Mouse (Mus musculus): Measurements from ENCODE around the gene Eipr1. TPM values are rescaled to one million over a fixed set of nuclear protein-coding genes. Genes with fewer than 3 reads are reported as not detected.

Eipr1 gene
- polyA plus RNA-seq, 1 experiment = 4.5 TPM

GRCm38 (mm10) chr12:28786310-28786709 is 34.7 kb downstream of the Eipr1 start:
- TF ChIP-seq GATA1 (IDR thresholded peaks at IDR 0.05; ENCODE audit: low read length) = no peak
- TF ChIP-seq TAL1 (IDR thresholded peaks at IDR 0.05; ENCODE audit: low read length) = no peak

GRCm38 (mm10) chr12:28792613-28793012 is 41.0 kb downstream of the Eipr1 start:
- Histone ChIP-seq H3K27me3 (ENCODE audit: control insufficient read depth) (no peaks in the 10 kb centered on the region), H3K36me3 (ENCODE audit: control insufficient read depth) (no peaks in the 10 kb centered on the region), H3K4me3 (replicated peaks) (no peak overlapping the region), H3K9me3 (ENCODE audit: control insufficient read depth, low read length) (no peaks in the 10 kb centered on the region), H3K4me1 (ENCODE audit: control insufficient read depth) (peaks cover 8% of the 10 kb centered on the region)
- TF ChIP-seq TAL1 (IDR thresholded peaks at IDR 0.05; ENCODE audit: low read length) (no peak), GATA1 (IDR thresholded peaks at IDR 0.05; ENCODE audit: low read length) (no peak)

More at GRCm38 (mm10) chr12:28786310-28786709, 34.7 kb downstream of the Eipr1 start:
- H3K27me3 ChIP-seq (ENCODE audit: control insufficient read depth) = no peaks in the 10 kb centered on the region
- no peaks in the 10 kb centered on the region for H3K9me3 ChIP-seq (ENCODE audit: control insufficient read depth, low read length)
- peaks cover 11% of the 10 kb centered on the region for H3K4me1 ChIP-seq (ENCODE audit: control insufficient read depth)
- H3K36me3 ChIP-seq (ENCODE audit: control insufficient read depth) = no peaks in the 10 kb centered on the region
- H3K4me3 ChIP-seq (replicated peaks) = no peak overlapping the region

GRCm38 (mm10) chr12:28793715-28794114 is 42.1 kb downstream of the Eipr1 start:
- Histone ChIP-seq H3K27me3 (ENCODE audit: control insufficient read depth) (no peaks in the 10 kb centered on the region), H3K4me3 (replicated peaks) (no peak overlapping the region), H3K9me3 (ENCODE audit: control insufficient read depth, low read length) (no peaks in the 10 kb centered on the region), H3K36me3 (ENCODE audit: control insufficient read depth) (no peaks in the 10 kb centered on the region), H3K4me1 (ENCODE audit: control insufficient read depth) (peaks cover 8% of the 10 kb centered on the region)
- TF ChIP-seq TAL1 (IDR thresholded peaks at IDR 0.05; ENCODE audit: low read length) = no peak
- TF ChIP-seq GATA1 (IDR thresholded peaks at IDR 0.05; ENCODE audit: low read length) = no peak

GRCm38 (mm10) chr12:28795041-28795440 is 43.4 kb downstream of the Eipr1 start:
- no peaks in the 10 kb centered on the region for H3K36me3 ChIP-seq (ENCODE audit: control insufficient read depth)
- no peak overlapping the region for H3K4me3 ChIP-seq (replicated peaks)
- H3K27me3 ChIP-seq (ENCODE audit: control insufficient read depth) = no peaks in the 10 kb centered on the region
- H3K9me3 ChIP-seq (ENCODE audit: control insufficient read depth, low read length) = no peaks in the 10 kb centered on the region
- TF ChIP-seq GATA1 (IDR thresholded peaks at IDR 0.05; ENCODE audit: low read length) = no peak
- TF ChIP-seq TAL1 (IDR thresholded peaks at IDR 0.05; ENCODE audit: low read length) = no peak
- H3K4me1 ChIP-seq (ENCODE audit: control insufficient read depth) = peaks cover 13% of the 10 kb centered on the region

GRCm38 (mm10) chr12:28796881-28797420 is 45.3 kb downstream of the Eipr1 start:
- Histone ChIP-seq H3K4me3 (replicated peaks) (no peak overlapping the region), H3K9me3 (ENCODE audit: control insufficient read depth, low read length) (no peaks in the 10 kb centered on the region), H3K27me3 (ENCODE audit: control insufficient read depth) (no peaks in the 10 kb centered on the region), H3K4me1 (ENCODE audit: control insufficient read depth) (peaks cover 28% of the 10 kb centered on the region), H3K36me3 (ENCODE audit: control insufficient read depth) (peaks cover 2% of the 10 kb centered on the region; the same call in 1 of the 2 replicates)
- no peak for TF ChIP-seq GATA1 (IDR thresholded peaks at IDR 0.05; ENCODE audit: low read length)
- TF ChIP-seq TAL1 (IDR thresholded peaks at IDR 0.05; ENCODE audit: low read length) = no peak

- peaks cover 9% of the 10 kb centered on the region for H3K36me3 ChIP-seq (ENCODE audit: control insufficient read depth)
- H3K4me3 ChIP-seq (replicated peaks) = no peak overlapping the region
- H3K4me1 ChIP-seq (ENCODE audit: control insufficient read depth) = peaks cover 53% of the 10 kb centered on the region
Observed at GRCm38 (mm10) chr12:28799798-28800411, 48.3 kb downstream of the Eipr1 start.

GRCm38 (mm10) chr12:28800423-28800822 is 48.8 kb downstream of the Eipr1 start:
- H3K4me3 ChIP-seq (replicated peaks) = no peak overlapping the region
- no peaks in the 10 kb centered on the region for H3K9me3 ChIP-seq (ENCODE audit: control insufficient read depth, low read length)
- H3K4me1 ChIP-seq (ENCODE audit: control insufficient read depth) = peaks cover 59% of the 10 kb centered on the region
- H3K27me3 ChIP-seq (ENCODE audit: control insufficient read depth) = no peaks in the 10 kb centered on the region
- no peak for TF ChIP-seq TAL1 (IDR thresholded peaks at IDR 0.05; ENCODE audit: low read length)
- TF ChIP-seq GATA1 (IDR thresholded peaks at IDR 0.05; ENCODE audit: low read length) = no peak
- peaks cover 9% of the 10 kb centered on the region for H3K36me3 ChIP-seq (ENCODE audit: control insufficient read depth)

More at GRCm38 (mm10) chr12:28799798-28800411, 48.3 kb downstream of the Eipr1 start:
- H3K9me3 ChIP-seq (ENCODE audit: control insufficient read depth, low read length) = no peaks in the 10 kb centered on the region
- no peak for TF ChIP-seq TAL1 (IDR thresholded peaks at IDR 0.05; ENCODE audit: low read length)
- no peak for TF ChIP-seq GATA1 (IDR thresholded peaks at IDR 0.05; ENCODE audit: low read length)
- no peaks in the 10 kb centered on the region for H3K27me3 ChIP-seq (ENCODE audit: control insufficient read depth)

GRCm38 (mm10) chr12:28800891-28801290 is 49.3 kb downstream of the Eipr1 start:
- peaks cover 10% of the 10 kb centered on the region for H3K36me3 ChIP-seq (ENCODE audit: control insufficient read depth)
- H3K4me1 ChIP-seq (ENCODE audit: control insufficient read depth) = peaks cover 63% of the 10 kb centered on the region
- no peaks in the 10 kb centered on the region for H3K27me3 ChIP-seq (ENCODE audit: control insufficient read depth)
- TF ChIP-seq GATA1 (IDR thresholded peaks at IDR 0.05; ENCODE audit: low read length) (no peak), TAL1 (IDR thresholded peaks at IDR 0.05; ENCODE audit: low read length) (no peak)
- no peak overlapping the region for H3K4me3 ChIP-seq (replicated peaks)
- H3K9me3 ChIP-seq (ENCODE audit: control insufficient read depth, low read length) = no peaks in the 10 kb centered on the region

- no peak overlapping the region for H3K4me3 ChIP-seq (replicated peaks)
- H3K27me3 ChIP-seq (ENCODE audit: control insufficient read depth) = no peaks in the 10 kb centered on the region
- no peak for TF ChIP-seq TAL1 (IDR thresholded peaks at IDR 0.05; ENCODE audit: low read length)
- TF ChIP-seq GATA1 (IDR thresholded peaks at IDR 0.05; ENCODE audit: low read length) = no peak
- H3K4me1 ChIP-seq (ENCODE audit: control insufficient read depth) = peaks cover 72% of the 10 kb centered on the region
- H3K9me3 ChIP-seq (ENCODE audit: control insufficient read depth, low read length) = no peaks in the 10 kb centered on the region
- H3K36me3 ChIP-seq (ENCODE audit: control insufficient read depth) = peaks cover 10% of the 10 kb centered on the region
Observed at GRCm38 (mm10) chr12:28801731-28802130, 50.1 kb downstream of the Eipr1 start.
